In genomic region chr17:23653324-23653723, GRCm38 (mm10) we compare ENCODE assay signal across 19 mouse cellular contexts. TPM values are rescaled to one million over a fixed set of nuclear protein-coding genes. Genes with fewer than 3 reads are reported as not detected.
"Had no signal": no experiment of that assay in that cellular context is flagged by ENCODE, and none has a peak within 500 bp of the region (broad histone marks: within the 10 kb centered on the region; RNA-seq: fewer than 3 reads in every experiment).

No protein-coding gene starts in this region.

- H3K4me3 ChIP-seq: limb, embryonic 15.5 days; liver, embryonic 12.5 days; midbrain, embryonic 12.5 days; myocyte; neural tube, embryonic 15.5 days had no signal

- H3K9ac ChIP-seq: limb, embryonic 15.5 days; liver, embryonic 12.5 days; lung, embryonic 14.5 days; midbrain, embryonic 12.5 days; neural tube, embryonic 15.5 days had no signal

- H3K4me2 ChIP-seq: limb, embryonic 15.5 days; liver, embryonic 12.5 days; lung, embryonic 14.5 days; midbrain, embryonic 12.5 days; neural tube, embryonic 15.5 days had no signal

- ATAC-seq: liver, embryonic 12.5 days had no signal

- DNase-seq: kidney, adult 8-10 months; kidney, postnatal 36 days; lung, embryonic 14.5 days; lung, postnatal 10 days; lung, postnatal 4 days; right cerebral cortex, adult 18-20 months; right cerebral cortex, postnatal 25 days; thymus, postnatal 4 days had no signal

- H3K27ac ChIP-seq: limb, embryonic 15.5 days; liver, embryonic 12.5 days; midbrain, embryonic 12.5 days; neural tube, embryonic 15.5 days had no signal

- H3K4me1 ChIP-seq: limb, embryonic 15.5 days; liver, embryonic 12.5 days; midbrain, embryonic 12.5 days; neural tube, embryonic 15.5 days had no signal

- H3K27me3 ChIP-seq: limb, embryonic 15.5 days; neural tube, embryonic 15.5 days had no signal

- H3K36me3 ChIP-seq: limb, embryonic 15.5 days; liver, embryonic 12.5 days; midbrain, embryonic 12.5 days; neural tube, embryonic 15.5 days had no signal

- H3K9me3 ChIP-seq: limb, embryonic 15.5 days; liver, embryonic 12.5 days; midbrain, embryonic 12.5 days; neural tube, embryonic 15.5 days had no signal

RNA-seq across cellular contexts. Expression of gene Bicdl2, which starts 7.0 kb away (rescaled TPM):
- total RNA-seq: layer of hippocampus, adult 18-20 months; layer of hippocampus, postnatal 14 days; left cerebral cortex, adult 18-20 months; left cerebral cortex, postnatal 10 days; megakaryocyte-erythroid progenitor cell, adult 5-6 weeks had no signal
- polyA plus RNA-seq: liver, embryonic 12.5 days; neural tube, embryonic 11.5 days; neural tube, embryonic 15.5 days had no signal

RNA-seq across cellular contexts. Expression of gene Mmp25, which starts 8.2 kb away (rescaled TPM):
- total RNA-seq: megakaryocyte-erythroid progenitor cell, adult 5-6 weeks had no signal
- polyA plus RNA-seq: myocyte had no signal
